Mouse (Mus musculus) ovary, postnatal 10 days (tissue): Measurements from ENCODE around the gene Dct.
A peak's percentile ranks its signal among the peaks of the same experiment; 100 is the strongest.

Experiments used
- DNase-seq: peaks from one replicate; pipeline ENCODE4 v3.0.0; 2022; ENCODE audit warnings: low spot score

The Dct gene

GRCm38 (mm10) chr14:118051975-118052630 lies at the start of gene Dct:
Dct (minus strand) TSS chr14:118052244.
- no peak for DNase-seq

- no peak for DNase-seq
Observed at GRCm38 (mm10) chr14:118101227-118101990, 49.4 kb upstream of the Dct start.

GRCm38 (mm10) chr14:118098265-118098664 lies 46.2 kb upstream of the Dct start:
- no peak for DNase-seq

- DNase-seq = no peak
Observed at GRCm38 (mm10) chr14:118089806-118090392, 37.9 kb upstream of the Dct start.

- DNase-seq = peak; percentile 92
Observed at GRCm38 (mm10) chr14:118089215-118089805, 37.3 kb upstream of the Dct start.

- DNase-seq = no peak
Observed at GRCm38 (mm10) chr14:118088437-118089207, 36.6 kb upstream of the Dct start.

- no peak for DNase-seq
Observed at GRCm38 (mm10) chr14:118086271-118087035, 34.4 kb upstream of the Dct start.

- no peak for DNase-seq
Observed at GRCm38 (mm10) chr14:118083851-118084250, 31.8 kb upstream of the Dct start.

- DNase-seq = no peak
Observed at GRCm38 (mm10) chr14:118080606-118081005, 28.6 kb upstream of the Dct start.

GRCm38 (mm10) chr14:118070100-118070499 lies 18.1 kb upstream of the Dct start:
- DNase-seq = no peak

GRCm38 (mm10) chr14:118069439-118070079 lies 17.5 kb upstream of the Dct start:
- no peak for DNase-seq

GRCm38 (mm10) chr14:118061766-118062432 lies 9.9 kb upstream of the Dct start:
- DNase-seq = no peak

- no peak for DNase-seq
Observed at GRCm38 (mm10) chr14:118058581-118058886, 6.5 kb upstream of the Dct start.

GRCm38 (mm10) chr14:118057696-118058580 lies 5.9 kb upstream of the Dct start:
- DNase-seq = no peak

- DNase-seq = no peak
Observed at GRCm38 (mm10) chr14:118052770-118053169, 726 bp upstream of the Dct start.

GRCm38 (mm10) chr14:118051396-118051795 lies 648 bp downstream of the Dct start:
- no peak for DNase-seq

- no peak for DNase-seq
Observed at GRCm38 (mm10) chr14:118050990-118051389, 1.1 kb downstream of the Dct start.

GRCm38 (mm10) chr14:118050431-118050830 lies 1.6 kb downstream of the Dct start:
- no peak for DNase-seq

GRCm38 (mm10) chr14:118049648-118050238 lies 2.3 kb downstream of the Dct start:
- DNase-seq = no peak
